In genomic region chr8:110940682-110941452, GRCm38 (mm10) we compare ENCODE assay signal across 10 mouse cellular contexts. TPM values are rescaled to one million over a fixed set of nuclear protein-coding genes. Genes with fewer than 3 reads are reported as not detected.
DNase-seq lines count a peak whose midpoint lies in the region; ATAC-seq and TF ChIP-seq lines count a peak whose summit lies in the region.
"Had no signal": no experiment of that assay in that cellular context is flagged by ENCODE, and none has a peak within 500 bp of the region (broad histone marks: within the 10 kb centered on the region; RNA-seq: fewer than 3 reads in every experiment).

No protein-coding gene starts in this region.

- DNase-seq in kidney, postnatal 0 days (ENCODE audit: low spot score): no peak
- no peak for DNase-seq in kidney, postnatal 4 days
- peak; percentile 41 for DNase-seq in Patski (ENCODE audit: low read depth, low spot score)
- DNase-seq in cerebellum, adult 9-11 months: peak; percentile 92
- no peak for DNase-seq in forebrain, embryonic 14.5 days (ENCODE audit: low spot score)
- DNase-seq: thymus, postnatal 4 days had no signal

- ATAC-seq in kidney, postnatal 0 days (replicated peaks; ENCODE audit: low FRiP score, low read depth): no peak
- ATAC-seq in Patski: peak; percentile 53
- 0 out of 2 replicates have a peak, but pooled peaks have one; percentile 2 for ATAC-seq in megakaryocyte-erythroid progenitor cell, adult 5-6 weeks (replicated peaks; ENCODE audit: low FRiP score, low TSS enrichment, poor library complexity, severe bottlenecking)
- ATAC-seq in monocyte, adult 5-6 weeks (replicated peaks; ENCODE audit: insufficient number of reproducible peaks, low FRiP score, low TSS enrichment, poor library complexity, severe bottlenecking): no peak
- ATAC-seq in forebrain, embryonic 14.5 days: no peak
- ATAC-seq: forebrain, postnatal 0 days had no signal

- H3K9ac ChIP-seq in kidney, postnatal 0 days (ENCODE audit: low read depth, low read length): peak overlapping the region; percentile 27; the same call in 1 of the 2 replicates
- H3K9ac ChIP-seq in forebrain, embryonic 14.5 days (ENCODE audit: low read length): no peak overlapping the region
- H3K9ac ChIP-seq: forebrain, postnatal 0 days; limb, embryonic 12.5 days had no signal

- H3K9me3 ChIP-seq in kidney, postnatal 0 days (replicated peaks; ENCODE audit: low read length): no peaks in the 10 kb centered on the region
- H3K9me3 ChIP-seq in forebrain, embryonic 14.5 days (replicated peaks; ENCODE audit: control insufficient read depth, low read length): no peaks in the 10 kb centered on the region
- H3K9me3 ChIP-seq: limb, embryonic 12.5 days had no signal

- no peak overlapping the region for H3K4me3 ChIP-seq in kidney, postnatal 0 days (replicated peaks; ENCODE audit: low read depth, low read length)
- H3K4me3 ChIP-seq in forebrain, embryonic 14.5 days (ENCODE audit: low read depth, low read length): no peak overlapping the region
- H3K4me3 ChIP-seq: limb, embryonic 12.5 days had no signal

- POLR2A ChIA-PET in Patski (lab: Charles Lee): interaction anchor here (1.0 kb wide), 2 partner anchors 13 to 56 kb away, joined by 3 read pairs; no protein-coding TSS in a partner anchor

- in situ Hi-C loops in Patski (cut with MboI; ENCODE audit: low pct_unique_long_range_greater_than_20kb): no loop called here

- CTCF ChIA-PET in Patski (lab: Charles Lee): interaction anchor here (0.8 to 1.5 kb wide), 3 partner anchors 16 to 31 kb away, joined by 3 read pairs; no protein-coding TSS in a partner anchor

- 65% methylated on average over 15 of the region's 15 CpGs for WGBS in kidney, postnatal 0 days
- WGBS in forebrain, embryonic 14.5 days: 92% methylated on average over 15 of the region's 15 CpGs

- H3K27me3 ChIP-seq in kidney, postnatal 0 days (ENCODE audit: insufficient read depth, low read length): no peaks in the 10 kb centered on the region
- H3K27me3 ChIP-seq in Patski: no peaks in the 10 kb centered on the region
- H3K27me3 ChIP-seq in forebrain, embryonic 14.5 days (replicated peaks; ENCODE audit: control insufficient read depth, insufficient read depth, low read length): no peaks in the 10 kb centered on the region
- H3K27me3 ChIP-seq: limb, embryonic 12.5 days had no signal

- no peaks in the 10 kb centered on the region for H3K36me3 ChIP-seq in kidney, postnatal 0 days (ENCODE audit: insufficient read depth, low read length)
- no peaks in the 10 kb centered on the region for H3K36me3 ChIP-seq in forebrain, embryonic 14.5 days (ENCODE audit: control insufficient read depth, insufficient read depth, low read length)

- H3K27ac ChIP-seq in kidney, postnatal 0 days: peak overlapping the region; percentile 82
- H3K27ac ChIP-seq in forebrain, embryonic 14.5 days (ENCODE audit: low read depth, low read length): no peak overlapping the region
- H3K27ac ChIP-seq: limb, embryonic 12.5 days had no signal

- peaks cover 24% of the 10 kb centered on the region for H3K4me1 ChIP-seq in kidney, postnatal 0 days (replicated peaks; ENCODE audit: insufficient read depth, low read length)
- H3K4me1 ChIP-seq in forebrain, embryonic 14.5 days (ENCODE audit: control insufficient read depth, insufficient read depth, low read length): peaks cover 3% of the 10 kb centered on the region; the same call in 1 of the 2 replicates

- no peak for TF ChIP-seq CTCF in kidney, postnatal 0 days (IDR thresholded peaks at IDR 0.05; ENCODE audit: low read depth)
- no peak for TF ChIP-seq CTCF in Patski (IDR thresholded peaks at IDR 0.05)

- 0 out of 2 replicates have a peak overlapping the region, but pooled peaks have one; percentile 7 for H3K4me2 ChIP-seq in kidney, postnatal 0 days (ENCODE audit: low read length)
- no peak overlapping the region for H3K4me2 ChIP-seq in forebrain, embryonic 14.5 days (ENCODE audit: low read length)
- H3K4me2 ChIP-seq: limb, embryonic 12.5 days had no signal

RNA-seq across cellular contexts. Expression of gene St3gal2, which starts 21.1 kb away (rescaled TPM):
- polyA plus RNA-seq in kidney, postnatal 0 days (2015; fragmentation: Nextera tagmentation; extraction: Ambion mirVana): 15.1 and 17.2 TPM in 2 replicates
- polyA plus RNA-seq in Patski (2021): 88.1 TPM
- total RNA-seq in megakaryocyte-erythroid progenitor cell, adult 5-6 weeks (2014; fragmentation: Nextera tagmentation): 12.5 and 13.1 TPM in 2 replicates
- 2.0 and 17.0 TPM in 2 replicates for total RNA-seq in megakaryocyte-erythroid progenitor cell, adult 5-6 weeks (2017)
- total RNA-seq in monocyte, adult 5-6 weeks (2017): 3.6 to 10.5 TPM (median 5.7 TPM) in 3 replicates
- 12.5 and 16.1 TPM in 2 replicates for polyA plus RNA-seq in forebrain, embryonic 14.5 days (2014; fragmentation: Nextera tagmentation; extraction: Ambion mirVana)

RNA-seq across cellular contexts. Expression of gene Fuk, which starts 38.6 kb away (rescaled TPM):
- 10.1 and 10.7 TPM in 2 replicates for polyA plus RNA-seq in kidney, postnatal 0 days (2015; fragmentation: Nextera tagmentation; extraction: Ambion mirVana)
- polyA plus RNA-seq in Patski (2021): 25.6 TPM
- total RNA-seq in megakaryocyte-erythroid progenitor cell, adult 5-6 weeks (2014; fragmentation: Nextera tagmentation): 5.1 and 10.8 TPM in 2 replicates
- 2.1 and 2.9 TPM in 2 replicates for total RNA-seq in megakaryocyte-erythroid progenitor cell, adult 5-6 weeks (2017)
- 2.9 to 7.2 TPM (median 2.9 TPM) in 3 replicates for total RNA-seq in monocyte, adult 5-6 weeks (2017)
- polyA plus RNA-seq in forebrain, embryonic 14.5 days (2014; fragmentation: Nextera tagmentation; extraction: Ambion mirVana): 5.5 and 5.7 TPM in 2 replicates

RNA-seq across cellular contexts. Expression of gene Ddx19a, which starts 56.7 kb away (rescaled TPM):
- 13.3 and 13.7 TPM in 2 replicates for polyA plus RNA-seq in kidney, postnatal 0 days (2015; fragmentation: Nextera tagmentation; extraction: Ambion mirVana)
- 62.6 TPM for polyA plus RNA-seq in Patski (2021)
- 81.6 and 89.6 TPM in 2 replicates for total RNA-seq in megakaryocyte-erythroid progenitor cell, adult 5-6 weeks (2014; fragmentation: Nextera tagmentation)
- total RNA-seq in megakaryocyte-erythroid progenitor cell, adult 5-6 weeks (2017): 55.9 and 74.1 TPM in 2 replicates
- total RNA-seq in monocyte, adult 5-6 weeks (2017): 26.0 to 30.5 TPM (median 27.2 TPM) in 3 replicates
- 15.8 and 16.7 TPM in 2 replicates for polyA plus RNA-seq in forebrain, embryonic 14.5 days (2014; fragmentation: Nextera tagmentation; extraction: Ambion mirVana)

Comparison
In these comparisons a context has a peak if more than half of its experiments do, and no peak if none do; other contexts are left out.
1. ATAC-seq: peak in Patski (single experiment) and megakaryocyte-erythroid progenitor cell, adult 5-6 weeks (single experiment); none in kidney, postnatal 0 days (single experiment), monocyte, adult 5-6 weeks (single experiment) and forebrain, embryonic 14.5 days (single experiment).
2. DNase-seq: peak in Patski (single experiment) and cerebellum, adult 9-11 months (single experiment); none in kidney, postnatal 0 days (single experiment), kidney, postnatal 4 days (0 of 2) and forebrain, embryonic 14.5 days (single experiment).